Mouse (Mus musculus) cortical plate, adult 2 months (tissue): ENCODE data around the gene Pex13.

Source experiments
- CTCF ChIP-seq: fragments of 200-500 bp; IDR thresholded peaks from 2 replicates; pipeline ENCODE4 v1.5.1; 2011; ENCODE audit warnings: mild to moderate bottlenecking, control low read depth, low read length; ENCODE audit not compliant: insufficient read depth; ENCODE audit errors: extremely low read depth
- POLR2A ChIP-seq: fragments of 200-500 bp; IDR thresholded peaks from 2 replicates; pipeline ENCODE4 v1.6.1; 2011; ENCODE audit warnings: mild to moderate bottlenecking, low read length, control low read depth; ENCODE audit not compliant: insufficient read depth; ENCODE audit errors: extremely low read depth

GRCm38 (mm10) chr11:23647835-23648234 lies 17.9 kb downstream of the Pex13 start:
- TF ChIP-seq CTCF (no peak), POLR2A (no peak)
